Mouse (Mus musculus) CH12F3 (cell line): ENCODE results near the gene Mllt3.

Source experiments
- in situ Hi-C: fragments of 300-500 bp; cut with MboI; formaldehyde crosslinking; loops from 2 replicates; pipeline ENCODE4 v1.14.3; 2020; ENCODE audit warnings: low sequenced_read_pairs

Gene Mllt3

GRCm38 (mm10) chr4:87792511-87792910 lies 240.7 kb downstream of the Mllt3 start:
- in situ Hi-C loops = loop anchor here (10.0 to 25.0 kb wide), 2 partner anchors 222 to 745 kb away; no protein-coding TSS in a partner anchor

- in situ Hi-C loops = loop anchor here (10.0 to 25.0 kb wide), 2 partner anchors 555 to 748 kb away; no protein-coding TSS in a partner anchor
These were observed 243.7 kb downstream of the Mllt3 start for GRCm38 (mm10) chr4:87789446-87789845.

DNA sequence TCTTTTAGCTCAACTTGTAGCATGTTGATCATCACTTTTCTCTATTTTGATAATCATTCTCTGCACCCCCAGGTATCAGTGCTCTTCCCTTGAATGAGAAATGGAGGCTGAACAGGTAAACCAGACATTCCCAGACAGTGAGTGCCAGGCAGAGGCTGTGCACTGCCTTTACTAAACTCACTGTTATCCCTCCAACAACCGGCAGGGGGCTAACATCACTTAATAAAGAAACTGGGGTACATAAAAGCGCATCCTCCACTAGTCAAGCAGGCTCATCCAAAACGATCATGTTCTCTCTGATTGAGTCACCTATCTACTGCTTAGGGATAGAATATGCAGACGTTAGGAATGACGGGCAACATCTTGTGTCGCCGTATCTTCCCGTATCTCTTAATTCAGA lies 244.5 kb downstream of the Mllt3 start:
- in situ Hi-C loops = loop anchor here (10.0 to 25.0 kb wide), 2 partner anchors 556 to 749 kb away; no protein-coding TSS in a partner anchor

DNA sequence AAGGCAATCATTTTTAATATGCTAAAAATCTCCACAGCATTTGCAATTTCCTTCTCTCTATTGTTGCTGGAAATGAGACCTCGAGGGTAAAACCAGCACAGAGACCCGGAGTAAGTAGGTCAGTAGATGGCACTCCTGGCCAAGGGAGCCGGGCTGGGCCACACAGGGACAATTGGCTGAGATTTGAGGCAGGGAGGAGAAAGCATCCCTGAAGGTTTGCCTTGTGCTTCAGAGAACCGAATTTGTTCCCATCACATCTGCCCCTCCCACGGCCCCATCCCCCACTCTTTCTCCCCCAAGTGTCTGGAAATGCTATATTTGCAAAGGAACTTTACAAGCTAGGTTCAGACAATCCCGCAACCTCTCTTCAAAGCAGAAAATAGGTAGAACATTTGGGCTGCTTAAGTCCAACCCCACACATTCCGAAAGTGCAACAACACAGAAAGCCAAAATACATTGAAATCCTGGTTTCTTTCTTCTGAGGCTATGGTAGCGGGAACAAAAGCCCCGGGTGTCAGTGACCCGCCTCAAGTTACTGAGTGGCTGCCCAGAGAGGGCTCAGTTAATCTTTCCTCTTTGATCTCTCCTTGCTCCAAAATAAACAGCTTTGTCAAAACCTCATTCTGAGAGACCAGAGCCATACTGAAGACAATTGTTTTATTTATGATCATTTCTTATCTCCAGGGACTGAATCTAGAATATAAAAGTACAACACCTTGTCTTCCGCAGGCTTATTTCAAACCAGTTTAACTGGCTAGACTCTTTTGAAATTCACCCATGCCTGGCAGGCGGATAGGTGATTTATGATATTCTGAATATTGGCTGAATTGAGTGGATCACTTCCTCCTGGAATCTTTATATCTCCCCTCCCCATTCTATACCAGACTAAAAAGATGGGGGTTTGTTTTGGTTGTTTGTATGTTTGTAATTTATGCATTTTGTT lies 247.8 kb downstream of the Mllt3 start:
- in situ Hi-C loops = loop anchor here (10.0 to 25.0 kb wide), 2 partner anchors 559 to 752 kb away; no protein-coding TSS in a partner anchor

GRCm38 (mm10) chr4:87783809-87784208 lies 249.4 kb downstream of the Mllt3 start:
- in situ Hi-C loops = loop anchor here (10.0 to 25.0 kb wide), 2 partner anchors 561 to 753 kb away; no protein-coding TSS in a partner anchor

DNA sequence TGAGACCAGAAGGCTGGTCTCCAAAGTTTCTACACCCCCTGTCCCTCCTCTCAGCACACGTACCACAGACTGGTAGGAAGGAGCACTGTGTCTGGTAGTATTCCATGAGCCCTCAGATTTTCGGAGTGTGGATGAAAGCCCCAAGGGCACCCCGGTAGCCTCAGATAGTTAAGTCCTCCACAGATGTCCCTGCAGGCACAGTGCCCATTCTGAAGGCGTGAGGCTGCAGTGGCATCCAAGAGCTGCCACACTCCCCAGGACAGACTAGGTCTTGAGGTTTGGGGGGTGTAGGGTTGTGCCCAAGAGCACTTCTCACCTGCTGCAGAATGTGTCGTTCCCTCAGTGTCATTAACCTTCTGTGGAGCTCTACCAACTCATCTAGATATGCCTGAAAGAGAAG lies 251.2 kb downstream of the Mllt3 start:
- in situ Hi-C loops = loop anchor here (10.0 to 25.0 kb wide), 2 partner anchors 563 to 755 kb away; no protein-coding TSS in a partner anchor

DNA sequence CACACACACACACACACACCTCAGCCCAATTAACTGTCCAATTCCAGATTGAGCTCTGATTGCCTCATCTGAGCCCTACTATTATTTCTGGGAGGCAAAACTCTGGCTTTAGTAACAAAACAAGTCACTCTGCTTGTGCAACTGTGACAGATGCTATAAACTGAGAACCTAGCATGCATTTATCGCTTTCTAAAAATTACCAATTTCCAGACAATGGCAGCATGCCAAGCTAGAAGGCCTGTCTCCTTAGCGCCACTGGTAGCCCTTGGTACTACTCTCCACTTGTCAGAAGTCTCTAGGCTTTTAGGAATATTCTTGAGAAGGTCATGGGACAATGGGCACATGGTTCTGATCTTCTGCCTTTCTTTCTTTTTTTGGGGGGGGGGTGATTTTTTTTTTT lies 257.4 kb downstream of the Mllt3 start:
- in situ Hi-C loops = loop anchor here (25.0 kb wide), 1 partner anchor 762 kb away; no protein-coding TSS in a partner anchor

GRCm38 (mm10) chr4:87774515-87774914 lies 258.6 kb downstream of the Mllt3 start:
- in situ Hi-C loops = no loop called here

- in situ Hi-C loops = no loop called here
These were observed 265.2 kb downstream of the Mllt3 start for GRCm38 (mm10) chr4:87767711-87768561.

- in situ Hi-C loops = no loop called here
These were observed 267.4 kb downstream of the Mllt3 start for GRCm38 (mm10) chr4:87765729-87766128.

- in situ Hi-C loops = no loop called here
These were observed 272.1 kb downstream of the Mllt3 start for GRCm38 (mm10) chr4:87761075-87761474.

GRCm38 (mm10) chr4:87760297-87760696 lies 272.9 kb downstream of the Mllt3 start:
- in situ Hi-C loops = no loop called here

DNA sequence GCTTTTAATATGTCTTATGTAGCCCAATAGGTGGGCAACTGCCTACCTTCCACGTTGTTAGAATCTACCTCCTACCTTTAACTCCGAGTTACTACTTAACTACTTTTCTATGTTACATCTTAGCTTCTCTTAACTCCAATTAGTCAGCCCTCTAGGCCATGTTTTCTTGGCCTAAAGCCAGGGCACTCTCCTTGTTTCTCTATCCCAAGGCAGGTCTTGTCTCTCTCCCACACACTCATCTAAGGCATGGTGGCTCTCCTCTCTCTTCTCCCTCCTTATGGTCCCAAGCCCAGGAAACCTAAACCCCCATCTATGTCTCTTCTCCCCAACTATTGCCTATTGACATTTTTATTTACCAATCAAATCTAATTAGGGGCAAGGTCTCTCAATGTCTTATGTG lies 273.5 kb downstream of the Mllt3 start:
- in situ Hi-C loops = no loop called here

DNA sequence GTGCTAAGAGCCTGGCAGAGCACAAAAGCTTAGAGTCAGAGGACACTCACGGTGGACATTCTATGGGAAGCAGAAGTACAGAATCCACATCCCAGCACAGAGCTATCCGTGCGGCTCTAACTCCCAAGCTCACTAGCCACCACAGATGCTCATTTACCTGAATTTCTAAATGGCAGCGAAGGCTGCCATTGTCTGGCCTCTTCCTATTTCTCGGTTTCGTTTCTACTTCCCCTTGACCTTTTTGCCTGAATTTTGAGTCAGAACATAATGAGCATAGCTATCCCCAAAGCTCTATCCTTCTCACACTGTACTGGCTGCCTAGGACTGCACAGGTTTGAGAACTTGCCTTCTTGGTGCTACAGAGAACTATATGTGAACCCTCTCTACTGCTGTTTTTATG lies 274.1 kb downstream of the Mllt3 start:
- in situ Hi-C loops = no loop called here

DNA sequence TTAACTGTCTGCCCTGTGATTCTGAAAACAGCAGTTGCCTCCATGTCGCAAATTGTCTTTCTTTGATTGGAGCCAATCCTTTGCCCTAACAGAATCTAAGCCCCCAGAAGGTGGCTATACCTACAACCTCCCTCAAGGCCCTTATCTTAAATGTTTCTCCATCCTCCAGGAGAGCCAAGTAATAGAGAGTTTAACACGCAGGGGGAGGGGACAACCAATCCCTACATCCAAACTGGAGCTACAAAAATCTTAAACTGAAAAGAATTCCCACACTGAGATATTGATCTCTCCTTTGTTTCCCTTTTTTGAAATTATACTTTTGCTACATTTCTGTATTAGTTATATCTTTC lies 281.7 kb downstream of the Mllt3 start:
- in situ Hi-C loops = no loop called here

- in situ Hi-C loops = no loop called here
These were observed 282.2 kb downstream of the Mllt3 start for GRCm38 (mm10) chr4:87750856-87751514.

DNA sequence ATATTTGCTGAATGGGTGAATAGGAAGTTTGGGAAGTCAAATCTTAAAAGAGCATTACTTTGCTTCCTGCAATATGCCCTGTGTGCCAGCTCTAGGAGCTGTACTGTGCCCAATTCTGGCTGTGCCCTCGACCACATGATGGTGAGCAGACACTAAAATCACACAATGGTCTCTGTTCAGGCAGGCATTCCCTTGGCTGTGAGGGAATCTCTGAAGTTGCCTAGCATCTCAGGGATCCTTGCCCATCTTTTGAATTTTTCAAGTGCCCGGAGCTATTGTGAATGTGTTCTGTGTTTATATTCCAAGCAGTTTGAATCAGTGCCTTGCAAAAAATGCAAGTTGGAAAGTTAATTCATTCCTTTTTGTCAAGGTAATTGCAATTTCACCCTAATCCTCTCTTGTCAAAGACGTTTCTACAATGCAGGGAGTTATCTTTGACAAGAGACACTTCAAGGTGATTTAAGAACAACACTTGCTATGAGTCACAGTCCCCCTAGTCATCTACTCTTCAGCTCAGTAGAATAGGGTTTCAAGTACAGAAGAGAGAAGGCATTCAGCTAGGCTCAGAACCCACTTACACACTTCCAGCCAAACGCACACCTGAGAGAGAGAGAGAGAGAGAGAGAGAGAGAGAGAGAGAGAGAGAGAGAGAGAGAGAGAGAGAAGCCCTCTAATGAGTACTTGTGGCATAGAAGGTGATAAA lies 283.5 kb downstream of the Mllt3 start:
- in situ Hi-C loops = no loop called here

DNA sequence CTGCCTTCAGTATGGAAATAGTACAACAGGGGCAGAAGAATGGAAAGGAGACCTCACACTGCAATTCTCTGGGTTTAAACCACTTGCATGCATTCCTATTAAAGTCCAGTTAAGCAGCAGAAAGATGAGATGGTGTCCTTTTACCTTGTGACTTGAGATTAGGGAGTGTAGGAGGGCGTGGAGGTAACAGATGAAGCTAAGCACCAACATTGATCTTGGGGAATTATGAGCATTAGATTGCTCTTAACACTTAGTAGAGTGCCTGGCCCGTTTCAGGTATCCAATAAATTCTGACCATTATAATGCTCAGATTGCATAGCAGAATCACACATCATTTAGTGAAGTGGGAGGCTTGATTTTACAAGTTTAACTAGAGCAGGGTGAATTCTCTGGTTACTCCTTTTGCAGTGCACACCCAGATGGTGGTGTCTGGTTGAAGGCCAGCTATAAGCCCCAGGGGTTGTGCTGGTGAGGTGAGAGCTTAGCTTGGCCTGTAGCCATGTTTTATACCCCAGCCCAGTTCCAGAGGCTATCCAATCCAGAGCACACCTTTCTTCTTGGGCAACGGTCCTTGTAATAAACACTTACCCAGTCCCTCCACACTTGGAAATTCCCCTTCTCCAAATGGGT lies 288.0 kb downstream of the Mllt3 start:
- in situ Hi-C loops = no loop called here

- in situ Hi-C loops = no loop called here
These were observed 293.5 kb downstream of the Mllt3 start for GRCm38 (mm10) chr4:87739524-87740128.
